Mouse (Mus musculus) embryonic facial prominence, embryonic 15.5 days (tissue): ENCODE results near the gene Trp53rkb. TPM values are rescaled to one million over a fixed set of nuclear protein-coding genes. Genes with fewer than 3 reads are reported as not detected.
A peak's percentile ranks its signal among the peaks of the same experiment; 100 is the strongest.
"Not testable (repeated sequence)": the region's sequence is repeated elsewhere in the genome, so short reads cannot be mapped to it uniquely, and the experiment has no call there.

Source experiments
- ATAC-seq: fragments of 200-750 bp; cut with Nextera tagmentation; 2 replicates; pipeline ENCODE4 v1.8.0; 2017; ENCODE audit warnings: low read depth, moderate TSS enrichment; ENCODE audit not compliant: insufficient number of reproducible peaks, low FRiP score, low TSS enrichment
- H3K27ac ChIP-seq: fragments of 300-500 bp; sonication (generic); replicated peaks from 2 replicates; pipeline ENCODE4 v1.5.1; 2015; ENCODE audit warnings: mild to moderate bottlenecking, inconsistent platforms
- H3K27me3 ChIP-seq: fragments of 300-500 bp; sonication (generic); 2 replicates; pipeline ENCODE4 v1.6.1; 2015; ENCODE audit warnings: inconsistent platforms
- H3K36me3 ChIP-seq: fragments of 300-500 bp; sonication (generic); 2 replicates; pipeline ENCODE4 v1.6.1; 2015; ENCODE audit warnings: mild to moderate bottlenecking, inconsistent platforms
- H3K4me1 ChIP-seq: fragments of 300-500 bp; sonication (generic); 2 replicates; pipeline ENCODE4 v1.6.1; 2015; ENCODE audit warnings: inconsistent platforms
- H3K4me2 ChIP-seq: fragments of 300-500 bp; sonication (generic); replicated peaks from 2 replicates; pipeline ENCODE4 v1.6.1; 2015; ENCODE audit warnings: mild to moderate bottlenecking, inconsistent platforms
- H3K4me3 ChIP-seq: fragments of 300-500 bp; sonication (generic); replicated peaks from 2 replicates; pipeline ENCODE4 v1.5.1; 2015; ENCODE audit warnings: mild to moderate bottlenecking, inconsistent platforms
- H3K9ac ChIP-seq: fragments of 300-500 bp; sonication (generic); 2 replicates; pipeline ENCODE4 v1.6.1; 2015; ENCODE audit warnings: inconsistent platforms
- H3K9me3 ChIP-seq: fragments of 300-500 bp; sonication (generic); replicated peaks from 2 replicates; pipeline ENCODE4 v1.6.1; 2016; ENCODE audit warnings: inconsistent platforms
- WGBS: fragments of 180-500 bp; shearing (Covaris S2); methylation state at CpG from one replicate; pipeline ENCODE4 v1.1.7; 2015; 5-methylcytosine and 5-hydroxymethylcytosine counted together
- polyA plus RNA-seq: library from polyadenylated mRNA; unstranded; fragments of >200 nt; fragmentation: Nextera tagmentation; extraction: Ambion mirVana; gene quantifications from 2 replicates; pipeline ENCODE4 v1.2.1, GENCODE M21; 2015

The Trp53rkb gene
- 7.2 and 8.3 TPM in 2 replicates for polyA plus RNA-seq

GRCm38 (mm10) chr2:166792355-166792754 is at the start of gene Trp53rkb:
Trp53rkb (plus strand) TSS chr2:166792531.
- no peak for ATAC-seq
- H3K36me3 ChIP-seq: peaks cover 15% of the 10 kb centered on the region
- peak within 1 kb of the TSS; percentile 56 for H3K27ac ChIP-seq
- no peaks in the 10 kb centered on the region for H3K9me3 ChIP-seq
- WGBS: 69% methylated on average over 5 of the region's 5 CpGs
- H3K27me3 ChIP-seq: no peaks in the 10 kb centered on the region
- peak within 1 kb of the TSS; percentile 78 for H3K4me3 ChIP-seq
- peaks cover 15% of the 10 kb centered on the region for H3K4me1 ChIP-seq
- peak within 1 kb of the TSS; percentile 6; the same call in 1 of the 2 replicates for H3K9ac ChIP-seq
- peak within 1 kb of the TSS; percentile 61 for H3K4me2 ChIP-seq

DNA sequence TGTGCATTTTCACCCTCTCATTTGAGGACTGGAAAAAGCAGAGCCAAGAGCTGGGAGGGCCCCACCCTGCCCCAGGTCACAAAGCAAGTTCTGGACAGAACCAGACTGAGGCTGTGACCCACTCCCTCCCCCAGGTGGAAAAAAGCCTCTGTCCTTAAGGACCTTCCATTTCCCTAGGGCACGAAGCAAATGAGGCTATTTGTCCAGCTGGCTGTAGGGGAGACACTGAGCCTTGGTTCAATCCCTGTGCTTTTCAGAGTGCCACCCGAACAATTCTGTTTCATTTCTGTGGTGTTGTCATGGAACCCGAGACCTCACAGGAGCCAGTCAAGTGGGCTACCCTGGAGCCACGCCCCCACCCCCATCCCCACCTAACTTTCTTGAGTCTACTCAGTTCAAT is 48.8 kb upstream of the Trp53rkb start:
- Histone ChIP-seq H3K9me3 (no peaks in the 10 kb centered on the region), H3K4me3 (no peak overlapping the region), H3K36me3 (no peaks in the 10 kb centered on the region), H3K4me2 (no peak overlapping the region), H3K27ac (no peak overlapping the region), H3K4me1 (0 out of 2 replicates have a peak, but pooled peaks cover 10% of the 10 kb centered on the region), H3K27me3 (no peaks in the 10 kb centered on the region), H3K9ac (no peak overlapping the region)
- ATAC-seq: peak; percentile 30; the same call in 1 of the 2 replicates
- 52% methylated on average over 4 of the region's 4 CpGs for WGBS

DNA sequence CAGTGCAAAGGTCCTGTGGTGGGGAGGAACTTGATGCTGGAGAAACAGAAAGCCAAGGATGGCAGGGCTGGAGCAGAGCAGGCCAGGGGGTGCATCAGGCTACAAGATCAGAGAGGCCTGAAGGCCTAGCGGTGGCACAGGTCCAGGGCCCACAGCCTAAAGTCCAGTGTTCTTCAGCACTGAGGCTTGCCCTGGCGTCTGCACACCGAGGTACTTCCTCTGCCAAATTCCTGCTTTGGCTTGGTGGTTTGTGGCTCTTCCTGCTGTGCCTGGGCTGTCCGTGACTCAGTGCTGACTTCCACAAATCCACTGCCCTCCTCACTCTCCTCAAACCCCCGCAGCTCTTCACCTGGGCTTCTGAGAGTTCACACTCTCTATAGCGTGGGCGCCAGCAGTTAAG is 47.9 kb upstream of the Trp53rkb start:
- Histone ChIP-seq H3K36me3 (no peaks in the 10 kb centered on the region), H3K4me3 (no peak overlapping the region), H3K27me3 (no peaks in the 10 kb centered on the region), H3K4me2 (no peak overlapping the region), H3K9me3 (no peaks in the 10 kb centered on the region), H3K27ac (no peak overlapping the region), H3K9ac (no peak overlapping the region), H3K4me1 (0 out of 2 replicates have a peak, but pooled peaks cover 10% of the 10 kb centered on the region)
- ATAC-seq: no peak
- 74% methylated on average over 7 of the region's 7 CpGs for WGBS

GRCm38 (mm10) chr2:166745849-166746248 is 46.5 kb upstream of the Trp53rkb start:
- Histone ChIP-seq H3K27me3 (no peaks in the 10 kb centered on the region), H3K4me3 (no peak overlapping the region), H3K4me1 (0 out of 2 replicates have a peak, but pooled peaks cover 10% of the 10 kb centered on the region), H3K9me3 (no peaks in the 10 kb centered on the region), H3K27ac (no peak overlapping the region), H3K36me3 (no peaks in the 10 kb centered on the region), H3K9ac (no peak overlapping the region), H3K4me2 (no peak overlapping the region)
- 78% methylated on average over 9 of the region's 9 CpGs for whole genome bisulfite sequencing
- ATAC-seq: no peak

- H3K27me3 ChIP-seq, H3K36me3 ChIP-seq, ATAC-seq, H3K9me3 ChIP-seq, H3K9ac ChIP-seq, H3K27ac ChIP-seq, H3K4me2 ChIP-seq, H3K4me3 ChIP-seq: not testable (repeated sequence)
- WGBS: 51% methylated on average over 14 of the region's 14 CpGs
- H3K4me1 ChIP-seq: 0 out of 2 replicates have a peak, but pooled peaks cover 10% of the 10 kb centered on the region
These were observed 45.9 kb upstream of the Trp53rkb start for GRCm38 (mm10) chr2:166746261-166746913.

- WGBS: 59% methylated on average over 6 of the region's 6 CpGs
These were observed 41.6 kb upstream of the Trp53rkb start for GRCm38 (mm10) chr2:166750620-166751191.

GRCm38 (mm10) chr2:166754194-166754593 is 38.1 kb upstream of the Trp53rkb start:
- ATAC-seq: no peak

More at GRCm38 (mm10) chr2:166750620-166751191, 41.6 kb upstream of the Trp53rkb start:
- Histone ChIP-seq H3K9ac (no peak overlapping the region), H3K36me3 (no peaks in the 10 kb centered on the region), H3K4me2 (no peak overlapping the region), H3K9me3 (no peaks in the 10 kb centered on the region), H3K27me3 (no peaks in the 10 kb centered on the region), H3K4me3 (no peak overlapping the region), H3K4me1 (0 out of 2 replicates have a peak, but pooled peaks cover 3% of the 10 kb centered on the region), H3K27ac (no peak overlapping the region)
- ATAC-seq: no peak

GRCm38 (mm10) chr2:166754760-166755159 is 37.6 kb upstream of the Trp53rkb start:
- no peak for ATAC-seq
- H3K27me3 ChIP-seq: no peaks in the 10 kb centered on the region
- no peaks in the 10 kb centered on the region for H3K4me1 ChIP-seq
- no peak overlapping the region for H3K4me2 ChIP-seq
- no peak overlapping the region for H3K4me3 ChIP-seq
- 84% methylated on average over 7 of the region's 7 CpGs for WGBS
- H3K9ac ChIP-seq: no peak overlapping the region
- no peaks in the 10 kb centered on the region for H3K9me3 ChIP-seq
- no peak overlapping the region for H3K27ac ChIP-seq
- no peaks in the 10 kb centered on the region for H3K36me3 ChIP-seq

More at GRCm38 (mm10) chr2:166754194-166754593, 38.1 kb upstream of the Trp53rkb start:
- H3K4me1 ChIP-seq: no peaks in the 10 kb centered on the region
- H3K9me3 ChIP-seq: no peaks in the 10 kb centered on the region
- H3K4me2 ChIP-seq: no peak overlapping the region
- H3K4me3 ChIP-seq: no peak overlapping the region
- H3K27ac ChIP-seq: no peak overlapping the region
- WGBS: 72% methylated on average over 4 of the region's 4 CpGs
- no peak overlapping the region for H3K9ac ChIP-seq
- H3K27me3 ChIP-seq: no peaks in the 10 kb centered on the region
- no peaks in the 10 kb centered on the region for H3K36me3 ChIP-seq

DNA sequence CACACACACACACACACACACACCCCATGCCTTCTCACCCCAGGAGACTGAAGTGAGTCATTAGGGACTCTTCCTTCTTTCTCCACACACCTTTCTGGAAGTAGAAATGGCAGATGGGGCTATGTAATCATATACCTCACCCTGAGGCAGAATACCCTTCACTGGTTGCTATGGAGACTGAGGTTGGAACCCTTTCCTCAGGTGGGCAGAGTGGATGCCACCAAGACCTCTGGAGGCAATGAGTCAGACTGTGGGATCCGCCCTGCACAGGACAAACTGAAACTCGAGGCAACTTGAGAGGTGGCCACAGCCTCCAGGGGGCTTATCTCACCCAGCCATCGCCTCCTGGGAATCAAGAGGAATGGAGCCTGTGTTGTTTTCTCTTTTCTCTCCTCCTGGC is 34.4 kb upstream of the Trp53rkb start:
- Histone ChIP-seq H3K4me3 (no peak overlapping the region), H3K36me3 (no peaks in the 10 kb centered on the region), H3K9ac (no peak overlapping the region), H3K27ac (no peak overlapping the region), H3K27me3 (no peaks in the 10 kb centered on the region), H3K4me1 (no peaks in the 10 kb centered on the region), H3K9me3 (no peaks in the 10 kb centered on the region), H3K4me2 (no peak overlapping the region)
- ATAC-seq: peak; percentile 70
- 27% methylated on average over 3 of the region's 3 CpGs for WGBS

- Histone ChIP-seq H3K27ac (peak overlapping the region; percentile 69; the same call in 1 of the 2 replicates), H3K36me3 (no peaks in the 10 kb centered on the region), H3K9ac (no peak overlapping the region), H3K4me1 (peaks cover 10% of the 10 kb centered on the region), H3K4me2 (no peak overlapping the region), H3K27me3 (no peaks in the 10 kb centered on the region), H3K9me3 (no peaks in the 10 kb centered on the region), H3K4me3 (no peak overlapping the region)
- 23% methylated on average over 5 of the region's 5 CpGs for WGBS
- ATAC-seq: no peak; the same call in 1 of the 2 replicates
These were observed 28.3 kb upstream of the Trp53rkb start for GRCm38 (mm10) chr2:166764051-166764450.

DNA sequence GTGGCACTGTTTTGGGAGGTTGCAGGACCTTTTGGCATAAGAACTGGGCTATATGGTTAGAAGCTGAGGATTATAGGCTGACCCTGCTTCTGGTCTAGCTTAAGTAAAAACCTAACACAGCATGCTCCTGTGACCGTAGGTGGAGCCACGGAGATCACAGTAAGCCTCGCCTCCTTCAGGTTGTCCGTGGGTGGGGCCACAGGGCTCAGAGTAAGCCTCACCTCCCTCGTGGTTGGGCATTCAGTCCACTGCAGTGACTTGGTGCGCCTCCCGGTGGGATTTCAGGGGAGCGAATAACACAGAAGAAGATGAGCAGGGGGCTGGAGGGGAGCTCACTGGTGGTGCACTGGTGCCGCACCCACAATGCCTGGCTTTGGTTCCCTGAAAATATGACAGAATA is 24.7 kb upstream of the Trp53rkb start:
- no peak for ATAC-seq
- peaks cover 14% of the 10 kb centered on the region for H3K4me1 ChIP-seq
- WGBS: 74% methylated on average over 9 of the region's 9 CpGs
- no peak overlapping the region for H3K4me3 ChIP-seq
- no peak overlapping the region for H3K4me2 ChIP-seq
- no peaks in the 10 kb centered on the region for H3K36me3 ChIP-seq
- H3K27me3 ChIP-seq: no peaks in the 10 kb centered on the region
- no peaks in the 10 kb centered on the region for H3K9me3 ChIP-seq
- H3K9ac ChIP-seq: no peak overlapping the region
- no peak overlapping the region for H3K27ac ChIP-seq
